Mouse (Mus musculus) embryonic fibroblast, embryonic 13.5 days (primary cell): ENCODE data around the gene Fbxw4.

Source experiments
- CTCF ChIP-seq: IDR thresholded peaks from 2 replicates; pipeline ENCODE4 v1.5.1; 2011; ENCODE audit warnings: mild to moderate bottlenecking, control low read depth, low read length, moderate library complexity, borderline replicate concordance; ENCODE audit not compliant: insufficient read depth
- POLR2A ChIP-seq: IDR thresholded peaks from 2 replicates; pipeline ENCODE4 v1.6.1; 2011; ENCODE audit warnings: low read depth, mild to moderate bottlenecking, control low read depth, low read length, moderate library complexity

GRCm38 (mm10) chr19:45676723-45677269, 16.7 kb upstream of the Fbxw4 start:
- TF ChIP-seq CTCF, result no peak
- TF ChIP-seq POLR2A, result no peak
